Mouse (Mus musculus): ENCODE measurements around the gene Fgfr2.

Gene Fgfr2

GRCm38 (mm10) chr7:132776338-132777111, 346.6 kb downstream of the Fgfr2 start:
- DNase-seq (ENCODE audit: low read depth, low spot score): peak; percentile 88

GRCm38 (mm10) chr7:132775922-132776321, 347.2 kb downstream of the Fgfr2 start:
- no peak for DNase-seq (ENCODE audit: low read depth, low spot score)

- DNase-seq (ENCODE audit: low read depth, low spot score): no peak
Measured at GRCm38 (mm10) chr7:132775333-132775732, 347.8 kb downstream of the Fgfr2 start.

- DNase-seq (ENCODE audit: low read depth, low spot score): no peak
Measured at GRCm38 (mm10) chr7:132773011-132773705, 350.0 kb downstream of the Fgfr2 start.

- no peak for DNase-seq (ENCODE audit: low read depth, low spot score)
Measured at GRCm38 (mm10) chr7:132772440-132772839, 350.7 kb downstream of the Fgfr2 start.

GRCm38 (mm10) chr7:132768498-132769344, 354.4 kb downstream of the Fgfr2 start:
- no peak for DNase-seq (ENCODE audit: low read depth, low spot score)

GRCm38 (mm10) chr7:132767999-132768370, 355.2 kb downstream of the Fgfr2 start:
- DNase-seq (ENCODE audit: low read depth, low spot score): no peak

- no peak for DNase-seq (ENCODE audit: low read depth, low spot score)
Measured at GRCm38 (mm10) chr7:132767233-132767998, 355.7 kb downstream of the Fgfr2 start.

- DNase-seq (ENCODE audit: low read depth, low spot score): no peak
Measured at GRCm38 (mm10) chr7:132766235-132766871, 356.8 kb downstream of the Fgfr2 start.

GRCm38 (mm10) chr7:132765629-132766186, 357.4 kb downstream of the Fgfr2 start:
- no peak for DNase-seq (ENCODE audit: low read depth, low spot score)

GRCm38 (mm10) chr7:132764896-132765491, 358.2 kb downstream of the Fgfr2 start:
- DNase-seq (ENCODE audit: low read depth, low spot score): no peak

GRCm38 (mm10) chr7:132764314-132764713, 358.8 kb downstream of the Fgfr2 start:
- DNase-seq (ENCODE audit: low read depth, low spot score): no peak

- no peak for DNase-seq (ENCODE audit: low read depth, low spot score)
Measured at GRCm38 (mm10) chr7:132763911-132764310, 359.2 kb downstream of the Fgfr2 start.

- DNase-seq (ENCODE audit: low read depth, low spot score): no peak
Measured at GRCm38 (mm10) chr7:132763351-132763750, 359.8 kb downstream of the Fgfr2 start.

- DNase-seq (ENCODE audit: low read depth, low spot score): no peak
Measured at GRCm38 (mm10) chr7:132761409-132761808, 361.7 kb downstream of the Fgfr2 start.

GRCm38 (mm10) chr7:132760589-132761180, 362.5 kb downstream of the Fgfr2 start:
- DNase-seq (ENCODE audit: low read depth, low spot score): no peak

GRCm38 (mm10) chr7:132759926-132760325, 363.2 kb downstream of the Fgfr2 start:
- DNase-seq (ENCODE audit: low read depth, low spot score): no peak

- DNase-seq (ENCODE audit: low read depth, low spot score): peak; percentile 36
Measured at GRCm38 (mm10) chr7:132759405-132759891, 363.7 kb downstream of the Fgfr2 start.

GRCm38 (mm10) chr7:132758875-132759274, 364.3 kb downstream of the Fgfr2 start:
- DNase-seq (ENCODE audit: low read depth, low spot score): no peak

- no peak for DNase-seq (ENCODE audit: low read depth, low spot score)
Measured at GRCm38 (mm10) chr7:132756325-132756724, 366.8 kb downstream of the Fgfr2 start.

All from ZHBTc4 (cell line).